Mouse (Mus musculus) layer of hippocampus, adult 9-10 months (tissue): ENCODE data around the gene Tial1.

ENCODE experiments used
- DNase-seq: peaks from one replicate; pipeline ENCODE4 v3.0.0; 2022; ENCODE audit warnings: low spot score

The Tial1 gene

DNA sequence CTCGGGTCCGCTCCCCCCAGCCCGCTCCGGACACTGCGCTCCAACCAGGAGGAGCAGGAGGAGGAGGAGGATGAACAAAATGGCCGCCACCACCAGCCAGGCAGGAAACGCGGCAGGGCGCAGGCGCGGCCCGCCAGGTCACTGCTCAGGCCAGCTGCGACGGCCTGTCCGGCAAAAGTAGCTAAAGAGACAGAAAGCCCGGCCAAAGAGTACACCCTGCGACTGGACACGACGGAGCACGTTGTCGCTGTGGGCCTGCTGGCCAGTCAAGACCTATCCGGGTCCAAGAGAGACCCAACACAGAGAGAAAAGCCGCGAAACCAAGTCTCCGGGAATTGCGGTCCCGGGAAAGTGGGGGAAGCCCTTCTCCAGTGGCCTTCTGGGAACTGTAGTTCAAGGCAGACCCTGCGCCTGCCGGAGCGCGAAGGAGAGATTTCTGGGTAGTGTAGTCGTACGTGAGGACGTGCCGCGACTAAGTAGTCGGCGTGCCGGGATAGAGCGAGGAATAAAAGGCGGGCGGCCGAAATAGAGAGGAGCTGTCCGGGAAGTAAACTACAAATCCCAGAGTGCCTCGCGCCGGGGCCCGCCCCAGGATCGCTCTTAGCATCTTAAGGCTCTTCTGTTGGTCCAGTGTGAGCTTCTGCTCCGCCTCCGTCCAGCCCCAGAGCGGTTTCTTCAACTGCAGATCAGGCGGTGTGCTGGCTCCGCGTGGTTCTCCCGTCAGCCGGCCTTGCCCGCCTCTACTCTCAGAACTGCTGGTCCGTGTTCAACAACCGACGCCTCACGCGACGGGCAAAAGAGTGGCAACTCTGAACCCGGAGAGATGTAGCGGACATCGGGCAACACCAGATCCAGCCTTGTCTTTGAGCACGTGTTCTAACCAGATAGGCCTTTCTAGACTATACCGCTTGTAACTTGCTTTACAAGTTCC, at the start of gene Tial1:
Gene Tial1 (minus strand): TSS at position 433 of the 931 bp plus-strand sequence.
- peak; percentile 98 for DNase-seq

DNA sequence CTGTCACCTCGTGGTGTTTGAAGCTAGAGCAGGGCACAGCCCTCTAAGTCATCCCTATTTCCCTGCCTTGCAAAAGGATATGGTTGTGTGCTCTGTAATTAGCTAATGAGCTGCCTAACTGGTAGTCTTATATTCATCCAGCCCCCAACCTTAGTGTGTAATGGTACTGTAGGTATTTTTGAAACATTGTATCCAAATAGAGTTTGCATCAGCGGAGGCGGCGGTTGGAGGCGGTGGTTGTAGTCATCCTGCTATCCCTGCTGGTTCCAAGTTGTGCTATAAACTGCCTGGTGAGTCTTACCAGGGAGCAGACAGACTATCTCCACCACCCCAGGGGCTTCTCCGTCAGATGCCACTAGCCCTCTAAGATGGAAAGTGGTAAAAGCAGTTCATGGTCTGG, 42.6 kb upstream of the Tial1 start:
- no peak for DNase-seq

GRCm38 (mm10) chr7:128499801-128500200, 38.3 kb upstream of the Tial1 start:
- DNase-seq, result no peak

- no peak for DNase-seq
These were observed 33.0 kb upstream of the Tial1 start for GRCm38 (mm10) chr7:128494546-128494945.

GRCm38 (mm10) chr7:128488986-128489385, 27.5 kb upstream of the Tial1 start:
- no peak for DNase-seq

DNA sequence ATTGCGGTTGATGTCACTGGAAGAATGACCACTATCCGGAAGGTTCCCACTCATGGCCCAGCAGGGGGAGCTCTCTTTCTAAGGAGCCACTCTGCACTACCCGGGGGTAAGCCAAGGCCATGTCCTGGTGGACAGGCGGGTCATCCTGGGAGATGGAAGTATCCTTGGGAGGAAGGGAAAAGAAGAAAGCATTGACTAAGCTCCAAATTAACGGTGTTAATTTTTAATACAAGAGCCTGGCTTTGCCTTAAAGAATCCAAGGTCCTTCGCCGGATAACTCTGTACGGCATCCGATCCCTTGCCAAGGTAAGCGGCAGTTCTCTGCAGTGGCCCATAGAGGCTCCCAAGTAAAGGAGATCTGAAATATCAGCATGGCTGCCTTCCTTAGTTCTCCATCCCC, 12.8 kb upstream of the Tial1 start:
- peak; percentile 58 for DNase-seq

- no peak for DNase-seq
These were observed 889 bp upstream of the Tial1 start for GRCm38 (mm10) chr7:128462406-128462805.

DNA sequence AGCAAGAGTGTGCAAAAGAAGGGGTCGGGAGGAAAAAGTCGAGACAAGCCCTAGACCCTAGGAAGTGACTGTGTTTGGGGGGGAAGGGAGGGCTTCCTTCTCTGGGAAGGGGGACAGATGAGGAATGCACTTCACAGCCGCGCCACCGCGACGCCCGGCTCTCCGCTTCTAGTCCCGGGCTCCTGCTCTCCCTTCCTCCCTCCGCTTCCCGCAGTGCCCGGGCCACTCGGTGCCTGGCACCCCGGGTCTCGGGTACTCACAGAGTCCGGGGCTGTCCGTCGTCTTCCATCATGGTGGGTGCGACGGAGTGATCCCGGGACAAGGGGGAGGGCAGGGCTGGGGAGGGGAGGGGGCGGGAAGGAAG, 670 bp downstream of the Tial1 start:
- DNase-seq, result no peak

DNA sequence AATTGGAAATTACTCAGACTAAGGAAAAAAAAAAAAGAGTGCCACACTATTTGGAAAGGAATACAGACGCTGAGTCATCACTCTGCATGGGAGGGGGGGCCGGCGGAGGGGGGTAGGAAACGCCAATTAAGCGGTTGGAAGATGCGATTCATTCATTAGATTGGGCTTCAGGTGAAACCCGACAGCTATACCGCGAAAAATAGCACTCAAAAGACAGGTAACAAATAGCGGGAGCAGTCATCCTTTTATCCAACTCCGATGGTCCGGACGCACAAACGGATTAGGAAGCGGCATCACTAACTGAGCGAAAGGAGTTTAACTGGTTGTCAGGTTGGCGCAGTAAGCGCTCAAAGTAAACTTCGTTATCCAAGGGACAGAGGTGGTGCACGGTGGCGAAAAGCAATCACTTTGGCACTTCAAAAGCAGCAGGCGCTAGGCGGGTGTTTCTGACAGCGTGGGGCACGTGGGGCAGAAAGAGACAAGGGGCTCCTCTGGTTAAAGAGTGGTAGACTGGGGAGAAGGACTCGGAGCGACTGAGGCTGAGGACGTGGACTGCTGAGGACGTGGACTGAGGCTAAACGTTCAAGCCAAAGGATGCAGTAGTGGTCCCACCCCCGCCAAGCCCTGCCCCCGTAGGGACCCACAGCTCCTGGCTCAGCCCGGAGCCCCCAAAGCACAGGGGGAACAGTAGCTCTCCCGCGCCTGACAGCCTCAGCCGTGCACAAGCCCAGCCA, 1.2 kb downstream of the Tial1 start:
- DNase-seq, result no peak

DNA sequence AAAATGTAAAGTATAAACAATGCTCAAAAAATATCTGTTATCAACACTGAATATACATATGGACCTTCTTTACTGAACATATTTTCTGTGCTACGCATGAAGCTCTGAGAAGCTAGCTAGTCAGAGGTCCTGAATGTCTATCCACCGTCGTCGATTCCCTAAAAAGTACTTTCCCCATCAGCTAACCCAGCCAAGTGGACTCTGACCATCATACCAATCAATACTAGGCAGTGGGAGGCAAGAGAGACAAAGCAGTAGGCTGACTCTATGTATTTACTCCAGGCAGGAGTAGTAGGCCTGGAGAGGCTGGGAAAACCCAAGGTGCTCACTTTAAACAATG, 1.8 kb downstream of the Tial1 start:
- no peak for DNase-seq

- DNase-seq, result no peak
These were observed 3.5 kb downstream of the Tial1 start for GRCm38 (mm10) chr7:128458011-128458410.

- no peak for DNase-seq
These were observed 8.8 kb downstream of the Tial1 start for GRCm38 (mm10) chr7:128452731-128453130.

DNA sequence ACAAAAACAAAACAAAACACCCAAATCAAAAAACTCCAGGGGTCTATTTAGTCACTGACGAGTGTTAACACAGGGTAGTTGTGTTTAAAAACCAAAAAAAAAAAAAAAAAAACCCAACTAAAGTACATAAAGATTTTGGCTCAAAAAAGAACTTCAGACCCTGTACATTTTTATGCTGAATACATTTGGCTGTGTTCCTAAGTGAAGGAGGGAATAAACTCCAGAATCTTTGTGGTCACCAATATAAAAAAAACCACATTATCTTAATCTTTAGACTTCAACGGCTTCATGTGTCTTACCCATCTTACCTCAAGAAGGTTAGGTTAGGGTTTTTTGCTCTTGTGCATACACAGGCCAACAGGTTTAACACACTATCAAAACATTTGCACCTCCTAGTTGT, 20.9 kb downstream of the Tial1 start:
- DNase-seq, result no peak

GRCm38 (mm10) chr7:128439251-128439650, 22.3 kb downstream of the Tial1 start:
- DNase-seq, result no peak

GRCm38 (mm10) chr7:128438131-128438530, 23.4 kb downstream of the Tial1 start:
- no peak for DNase-seq

GRCm38 (mm10) chr7:128433213-128433612, 28.3 kb downstream of the Tial1 start:
- no peak for DNase-seq

GRCm38 (mm10) chr7:128432574-128432973, 28.9 kb downstream of the Tial1 start:
- no peak for DNase-seq

GRCm38 (mm10) chr7:128422491-128422890, 39.0 kb downstream of the Tial1 start:
- no peak for DNase-seq

- DNase-seq, result no peak
These were observed 39.8 kb downstream of the Tial1 start for GRCm38 (mm10) chr7:128421701-128422100.

DNA sequence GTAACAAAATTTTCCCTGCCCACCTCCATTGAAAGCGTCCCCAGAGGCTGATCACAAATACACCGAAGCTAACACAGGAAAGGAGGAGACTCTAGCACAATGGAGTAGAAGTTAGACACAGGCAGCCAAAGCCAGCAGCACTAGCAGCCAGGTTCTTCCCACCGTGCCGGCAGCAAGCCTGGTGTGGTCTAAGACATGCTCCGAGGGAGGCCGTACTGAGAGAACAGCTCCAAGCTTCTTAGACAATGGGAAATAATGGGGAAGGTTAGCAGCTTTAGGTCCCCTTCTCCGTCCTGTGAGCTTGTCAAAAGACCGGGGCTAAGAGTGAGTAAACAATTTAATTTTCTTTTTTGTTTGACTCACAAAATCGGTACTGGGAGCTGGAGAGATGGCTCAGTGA, 41.8 kb downstream of the Tial1 start:
- no peak for DNase-seq

DNA sequence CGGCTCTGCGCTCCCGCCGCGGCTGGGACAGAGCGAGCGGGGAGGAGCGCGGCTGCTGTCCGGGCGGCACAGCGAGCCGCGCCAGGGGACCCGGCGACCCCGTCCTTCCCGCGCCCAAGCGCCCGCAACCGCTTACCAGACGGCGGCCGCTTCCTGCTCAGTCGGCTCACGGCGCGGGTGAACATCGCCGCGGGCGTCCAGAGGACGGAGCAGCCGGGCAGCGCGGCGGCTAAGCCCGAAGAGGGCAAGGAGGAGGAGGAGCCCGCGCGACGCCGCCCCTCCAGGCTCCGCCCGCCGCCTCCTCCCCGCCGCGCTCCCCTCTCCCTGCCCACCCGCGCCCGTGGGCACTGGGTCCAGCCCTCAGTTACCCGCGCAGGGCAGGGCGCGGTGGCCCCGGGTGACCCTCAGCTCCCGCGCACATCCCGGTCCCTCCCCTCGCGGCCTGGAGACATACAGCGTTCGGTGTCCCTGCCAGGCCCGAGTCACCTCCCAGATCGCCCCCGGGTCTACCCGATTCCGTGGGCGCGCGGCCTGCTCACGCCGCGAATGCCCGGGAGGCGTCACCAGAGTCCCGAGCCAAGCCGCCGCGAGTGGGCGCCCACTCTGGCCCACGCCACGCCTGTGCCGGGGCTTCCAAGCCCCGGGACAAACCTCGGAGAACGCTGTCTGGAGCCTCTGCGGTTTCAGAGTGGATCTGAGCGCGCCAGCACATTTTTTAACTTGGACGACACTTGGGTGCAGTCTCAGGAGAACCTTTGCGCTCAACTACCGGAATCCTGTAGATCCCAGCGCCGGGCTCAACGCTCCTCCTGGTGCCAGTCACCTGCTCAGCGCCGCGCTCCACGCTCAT, 43.4 kb downstream of the Tial1 start, which contains the start of gene Rgs10:
Gene Rgs10 (minus strand): TSS at position 829 of the 850 bp plus-strand sequence.
- no peak for DNase-seq

- no peak for DNase-seq
These were observed 44.1 kb downstream of the Tial1 start for GRCm38 (mm10) chr7:128417226-128417929.
